Mouse (Mus musculus) liver, postnatal 0 days (tissue): ENCODE measurements at regions not wholly inside any gene's neighbourhood (a gene's known extent, or its start where the extent isn't known, plus 50 kb on each side); places are given as distances from the start of the nearest gene placed in this dataset.

ENCODE experiments used
- CTCF ChIP-seq: sonication (generic); IDR thresholded peaks from 2 replicates; pipeline ENCODE4 v1.5.1; 2016; ENCODE audit warnings: antibody characterized with exemption, low read depth
- EP300 ChIP-seq: IDR thresholded peaks from 2 replicates; pipeline ENCODE4 v1.6.1; 2016; ENCODE audit warnings: antibody characterized with exemption, low read depth, mild to moderate bottlenecking

DNA sequence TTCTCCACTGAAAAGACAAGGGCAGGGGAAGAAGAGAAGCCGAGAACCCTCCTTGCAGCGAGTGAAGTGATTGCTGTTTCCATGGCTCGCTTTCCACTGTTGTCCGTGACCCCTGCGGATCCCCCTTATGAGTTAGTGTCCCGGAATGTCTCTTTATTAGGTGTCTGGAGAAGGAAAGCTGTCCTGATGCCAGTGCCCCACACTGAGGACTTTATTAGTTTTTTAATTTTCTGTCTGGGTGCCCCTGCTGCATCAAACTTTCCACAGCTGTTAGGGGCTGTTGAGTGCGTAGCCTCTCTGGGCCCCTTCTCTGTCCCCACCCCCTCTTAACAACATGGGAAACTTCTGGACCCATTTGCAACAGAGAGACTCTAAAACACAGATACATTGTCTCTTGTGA, 156.9 kb upstream of the Hes1 start:
- TF ChIP-seq CTCF (no peak), EP300 (no peak)
